Mouse (Mus musculus) lung, adult 2 months (tissue): ENCODE measurements around the gene Olfr558.

Experiments used
- CTCF ChIP-seq: fragments of 200-500 bp; IDR thresholded peaks from 2 replicates; pipeline ENCODE4 v1.5.1; 2011; ENCODE audit warnings: mild to moderate bottlenecking, low read length, control low read depth; ENCODE audit not compliant: insufficient read depth
- POLR2A ChIP-seq: fragments of 200-500 bp; IDR thresholded peaks from 2 replicates; pipeline ENCODE4 v1.6.1; 2011; ENCODE audit warnings: low read depth, mild to moderate bottlenecking, control low read depth, low read length, borderline replicate concordance; ENCODE audit errors: extremely low read depth

GRCm38 (mm10) chr7:102658523-102658922 lies 43.5 kb upstream of the Olfr558 start, which contains the start of gene Olfr555:
- TF ChIP-seq CTCF (no peak), POLR2A (no peak)
